Mouse (Mus musculus) heart, adult 11 months (tissue): Measurements from ENCODE around the gene Tra2a.
A peak's percentile ranks its signal among the peaks of the same experiment; 100 is the strongest.
"Not testable (repeated sequence)": the region's sequence is repeated elsewhere in the genome, so short reads cannot be mapped to it uniquely, and the experiment has no call there.

ENCODE experiments used
- DNase-seq: peaks from one replicate; pipeline ENCODE4 v3.0.0; 2022

Gene Tra2a

DNA sequence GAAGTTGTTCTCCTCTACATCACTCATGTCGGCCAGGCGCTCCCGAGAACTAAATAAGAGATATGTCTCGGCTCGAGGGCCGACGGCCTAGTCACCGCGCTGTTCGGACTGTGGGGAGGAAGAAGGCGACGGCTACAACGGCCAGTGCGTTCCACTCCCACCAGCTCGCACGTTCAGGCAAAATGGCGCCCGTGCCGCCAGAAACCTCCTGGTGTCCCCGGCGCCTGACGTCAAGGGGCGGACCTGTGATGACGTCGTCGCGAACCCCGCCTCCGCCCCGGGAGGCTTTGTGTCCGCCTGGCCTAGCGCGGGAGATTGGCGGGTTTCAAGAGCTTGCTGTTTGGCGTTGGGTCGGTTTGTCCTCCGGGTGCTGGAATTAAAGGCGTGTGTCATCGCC, at the start of gene Tra2a:
Gene Tra2a (minus strand): TSS at position 187 of the 397 bp plus-strand sequence.
- peak; percentile 100 for DNase-seq

DNA sequence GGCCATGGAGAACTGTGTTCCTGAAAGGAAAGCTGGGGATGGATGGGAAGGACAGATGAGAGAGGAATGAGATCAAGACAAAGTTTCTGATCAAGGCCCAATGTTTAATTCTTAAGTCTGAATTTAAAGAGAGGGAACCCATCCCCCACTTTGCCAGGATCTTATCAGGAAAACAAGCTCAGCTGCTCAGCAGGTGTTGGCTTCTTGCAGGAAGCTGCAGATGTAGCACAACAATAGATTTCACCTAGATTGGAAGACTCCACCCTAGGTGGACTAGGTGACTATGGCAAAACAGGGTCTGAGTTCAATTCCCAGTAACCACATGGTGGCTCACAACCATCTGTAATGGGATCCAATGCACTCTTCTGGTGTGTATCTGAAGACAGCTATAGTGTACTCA, 34.5 kb upstream of the Tra2a start:
- DNase-seq, result peak; percentile 50

- DNase-seq, result peak; percentile 96
Measured at GRCm38 (mm10) chr6:49282122-49282521, 18.3 kb upstream of the Tra2a start.

DNA sequence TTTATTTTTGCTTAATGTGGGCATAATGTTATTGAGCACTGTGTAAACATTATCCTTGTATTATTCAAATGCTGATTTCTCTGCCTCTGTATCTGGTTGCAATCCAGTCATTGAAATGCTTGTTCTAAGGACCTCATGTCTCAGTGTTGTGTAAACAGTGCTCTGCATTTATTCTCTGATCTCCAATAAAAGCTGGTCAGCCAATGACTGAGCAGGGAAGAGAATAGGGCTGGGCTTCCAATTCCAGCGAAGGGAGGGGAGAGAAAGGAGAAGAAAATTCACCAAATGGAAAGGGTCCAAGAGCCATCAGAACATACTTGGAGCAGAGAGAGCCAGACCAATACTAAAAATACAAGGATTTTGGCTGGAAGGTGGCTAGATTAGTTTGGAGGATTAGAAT, 17.1 kb upstream of the Tra2a start:
- peak; percentile 39 for DNase-seq

DNA sequence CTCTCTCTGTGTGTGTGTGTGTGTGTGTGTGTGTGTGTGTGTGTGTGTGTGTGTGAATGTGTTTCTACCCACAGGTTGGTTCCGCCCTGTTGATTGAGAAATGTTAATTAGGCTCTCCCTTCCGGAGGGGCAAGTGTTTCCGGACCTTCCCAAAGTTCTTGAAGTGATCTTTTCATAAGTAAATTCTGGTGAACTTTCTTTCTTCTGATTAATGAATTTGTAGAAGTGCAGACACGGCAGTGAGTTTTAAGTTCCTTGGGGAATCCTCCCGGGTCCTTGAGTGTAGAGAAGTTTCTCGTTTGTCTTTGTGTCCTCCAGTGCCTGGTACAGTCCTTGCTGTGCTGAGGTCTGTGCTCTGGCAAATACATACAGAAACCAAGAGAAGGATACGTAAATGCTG, 11.5 kb upstream of the Tra2a start:
- DNase-seq, result peak; percentile 14

DNA sequence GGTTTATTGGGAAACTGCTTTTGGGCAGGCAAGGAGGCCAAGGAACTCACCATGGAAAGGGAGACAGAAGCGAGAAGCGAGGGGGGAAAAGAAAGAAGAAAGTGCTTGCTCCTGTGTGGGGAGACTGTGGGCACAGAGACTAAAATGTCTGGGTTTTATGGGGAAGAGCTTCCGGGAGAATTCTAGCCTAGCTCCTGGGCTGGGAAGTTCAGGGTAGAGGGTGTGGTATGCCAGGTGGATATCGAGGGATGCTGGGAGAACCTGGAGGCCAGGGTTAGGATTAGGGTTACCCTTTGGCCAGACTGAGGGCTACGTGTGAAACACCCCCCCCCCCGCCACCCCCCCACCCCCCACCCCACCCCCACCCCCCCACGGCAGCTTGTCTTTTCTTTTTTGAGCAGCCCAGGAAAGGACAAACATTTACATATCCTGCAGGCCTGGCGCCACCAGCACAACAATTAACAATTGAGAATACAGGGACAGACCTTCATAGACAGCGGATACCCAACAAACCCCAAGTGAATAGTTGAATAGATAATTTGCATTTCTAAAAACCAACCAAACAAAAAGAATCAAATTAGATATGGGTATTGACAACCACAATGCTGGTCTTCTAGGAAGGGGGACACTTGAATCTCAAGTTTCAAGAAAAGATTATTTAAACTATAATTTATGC, 10.7 kb upstream of the Tra2a start:
- no peak for DNase-seq

GRCm38 (mm10) chr6:49273934-49274333, 10.1 kb upstream of the Tra2a start:
- no peak for DNase-seq

DNA sequence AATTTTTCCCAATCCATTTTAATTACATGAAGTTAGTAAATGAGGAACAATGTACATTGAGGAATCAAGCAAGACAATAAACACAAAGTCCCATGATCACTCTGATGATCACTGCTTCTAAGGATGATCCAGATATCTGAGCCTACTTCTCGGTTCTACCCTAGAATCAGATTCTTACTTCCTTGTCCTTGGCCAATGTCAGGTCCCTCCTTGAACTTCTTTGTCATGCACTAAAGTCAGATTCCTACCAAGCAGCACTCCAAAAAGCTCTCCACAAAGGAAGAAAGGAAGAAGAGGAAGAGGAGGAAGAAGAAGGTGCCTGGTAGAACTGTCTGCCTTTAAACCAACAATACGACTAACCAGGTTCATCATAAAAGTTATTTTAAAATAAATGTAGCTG, 9.0 kb upstream of the Tra2a start:
- DNase-seq, result no peak

DNA sequence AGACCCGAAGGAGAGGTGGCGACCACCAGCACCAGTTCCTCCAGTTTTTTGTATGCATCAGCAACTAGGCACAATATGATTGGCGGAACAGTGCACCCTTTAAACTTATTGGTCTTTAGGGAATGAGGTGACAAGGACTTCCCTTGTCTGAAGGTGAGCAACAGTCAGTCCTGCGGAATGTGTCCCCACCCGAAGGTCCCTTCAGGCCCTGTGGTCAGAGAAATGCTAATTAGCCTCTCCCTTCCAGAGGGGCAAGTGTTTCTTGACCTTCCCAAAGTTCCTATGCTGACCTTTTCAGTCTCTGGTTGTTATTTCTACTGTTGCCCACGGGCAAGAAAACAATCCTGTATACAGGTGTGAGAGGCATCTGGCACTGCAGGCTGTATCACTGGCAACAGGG, 8.0 kb upstream of the Tra2a start:
- DNase-seq, result peak; percentile 56

GRCm38 (mm10) chr6:49269923-49270322, 6.1 kb upstream of the Tra2a start:
- peak; percentile 43 for DNase-seq

- peak; percentile 93 for DNase-seq
Measured at GRCm38 (mm10) chr6:49269200-49269599, 5.4 kb upstream of the Tra2a start.

DNA sequence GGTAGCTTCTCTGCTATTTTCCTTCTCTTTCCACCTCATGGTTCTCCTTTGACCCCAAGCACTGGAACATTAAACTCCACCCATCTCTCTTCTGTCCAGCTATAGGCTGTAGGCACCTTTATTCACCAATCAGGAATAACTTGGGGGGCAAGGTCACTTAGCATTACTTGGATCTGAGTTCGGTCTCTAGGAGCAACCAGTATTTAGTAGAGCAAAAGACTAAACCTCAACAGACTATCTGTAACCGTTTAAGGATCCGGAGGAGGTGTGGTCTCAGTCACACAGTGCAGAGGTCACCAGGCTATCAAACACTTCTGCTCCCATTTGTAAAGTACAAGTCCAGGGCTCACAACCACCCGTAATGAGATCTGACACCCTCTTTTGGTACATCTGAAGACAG, 3.9 kb upstream of the Tra2a start:
- DNase-seq, result peak; percentile 58

GRCm38 (mm10) chr6:49265207-49265606, 1.4 kb upstream of the Tra2a start:
- not testable (repeated sequence) for DNase-seq

GRCm38 (mm10) chr6:49264446-49264845, 613 bp upstream of the Tra2a start:
- peak; percentile 83 for DNase-seq

GRCm38 (mm10) chr6:49263081-49263846, 569 bp downstream of the Tra2a start:
- DNase-seq, result no peak

- DNase-seq, result peak; percentile 76
Measured at GRCm38 (mm10) chr6:49262421-49262820, 1.4 kb downstream of the Tra2a start.

- DNase-seq, result no peak
Measured at GRCm38 (mm10) chr6:49259711-49260110, 4.1 kb downstream of the Tra2a start.

- peak; percentile 16 for DNase-seq
Measured at GRCm38 (mm10) chr6:49257880-49258279, 6.0 kb downstream of the Tra2a start.

DNA sequence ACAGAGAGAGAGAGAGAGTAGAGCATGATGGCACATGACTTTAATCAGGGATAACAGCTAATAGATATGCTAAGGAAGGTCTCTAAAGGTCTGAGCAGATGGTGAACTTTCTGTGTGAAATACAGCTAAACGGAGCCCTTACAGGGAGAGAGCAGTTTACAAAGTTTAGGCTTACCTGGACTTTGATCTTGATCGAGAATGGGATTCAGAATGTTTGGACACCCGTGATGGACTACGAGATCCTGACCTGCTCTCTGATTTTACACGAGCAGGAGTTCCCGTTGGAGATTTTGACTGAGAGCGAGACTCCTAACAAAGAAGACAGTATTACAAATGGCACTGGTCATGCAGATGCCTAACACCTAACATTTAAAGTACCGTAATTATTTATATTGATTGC, 11.6 kb downstream of the Tra2a start:
- peak; percentile 9 for DNase-seq

DNA sequence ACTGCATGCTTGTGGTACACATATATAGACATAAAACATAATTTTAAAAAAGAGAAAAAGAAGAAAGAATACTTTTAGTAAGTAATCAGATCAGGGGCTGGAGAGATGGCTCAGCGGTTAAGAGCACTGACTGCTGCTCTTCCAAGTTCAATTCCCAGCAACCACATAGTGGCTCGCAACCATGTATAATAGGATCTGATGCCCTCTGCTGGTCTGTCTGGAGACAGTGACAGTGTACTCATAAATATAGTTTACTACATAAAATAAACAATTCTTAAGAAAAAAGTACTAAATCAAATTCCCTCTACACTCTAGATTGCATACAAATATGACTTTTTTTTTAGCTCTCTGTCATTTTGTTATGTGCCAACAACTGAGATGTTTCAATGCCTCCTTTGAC, 12.6 kb downstream of the Tra2a start:
- peak; percentile 28 for DNase-seq

- peak; percentile 62 for DNase-seq
Measured at GRCm38 (mm10) chr6:49247246-49247645, 16.6 kb downstream of the Tra2a start.

DNA sequence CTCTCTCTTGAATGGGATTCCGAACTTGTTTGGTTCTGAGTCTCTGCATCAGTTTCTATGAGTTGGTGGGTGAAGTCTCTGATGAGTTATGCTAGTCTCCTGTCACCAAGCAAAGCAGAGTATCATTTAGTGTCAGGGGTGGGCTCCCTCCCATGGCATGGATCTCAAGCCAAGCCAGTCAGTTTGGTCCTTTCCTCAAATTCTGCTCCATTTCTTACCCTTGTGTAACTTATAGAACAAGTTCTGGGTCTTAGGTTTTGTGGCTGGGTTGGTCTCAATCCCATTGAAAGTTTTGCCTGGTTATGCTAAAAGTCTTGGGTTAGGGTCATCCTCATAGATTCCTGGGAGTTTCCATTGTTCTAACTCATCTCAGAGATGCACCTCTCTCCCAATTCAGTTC, 21.5 kb downstream of the Tra2a start:
- peak; percentile 61 for DNase-seq

- peak; percentile 41 for DNase-seq
Measured at GRCm38 (mm10) chr6:49241562-49241961, 22.3 kb downstream of the Tra2a start.

DNA sequence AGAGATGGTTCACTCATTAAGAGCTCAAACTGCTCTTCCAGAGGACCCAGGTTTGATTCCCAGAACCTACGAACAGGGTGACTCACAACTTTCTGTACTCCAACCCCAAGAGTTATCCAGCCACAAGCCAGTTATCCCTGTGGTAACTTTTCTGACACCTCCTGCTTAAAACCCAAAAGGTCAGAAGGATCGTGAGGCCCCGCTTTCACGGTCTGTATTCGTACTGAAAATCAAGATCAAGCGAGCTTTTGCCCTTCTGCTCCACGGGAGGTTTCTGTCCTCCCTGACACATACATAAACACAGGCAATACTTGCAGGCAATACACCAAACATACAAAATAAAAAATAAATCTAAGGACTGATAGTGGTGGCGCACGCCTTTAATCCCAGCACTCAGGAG, 27.5 kb downstream of the Tra2a start:
- peak; percentile 100 for DNase-seq

DNA sequence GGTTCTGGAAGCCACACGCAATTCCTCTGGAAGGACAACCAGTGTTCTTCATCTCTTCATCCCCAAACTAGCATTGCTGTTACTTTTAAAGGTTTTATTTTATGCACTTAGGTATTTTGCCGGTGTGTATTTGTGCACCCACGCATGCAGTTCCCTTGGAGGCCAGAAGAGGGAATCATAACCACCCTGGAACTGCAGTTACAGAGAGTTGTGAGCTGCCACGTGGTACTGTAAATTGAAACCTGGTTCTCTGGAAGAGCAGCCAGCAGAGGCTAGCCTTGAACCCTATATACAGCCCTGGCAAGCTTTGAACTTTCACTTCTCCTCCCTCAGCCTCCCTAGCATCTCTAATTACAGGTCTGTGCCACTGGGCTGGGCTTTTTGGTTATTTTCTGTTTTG, 30.5 kb downstream of the Tra2a start:
- DNase-seq, result no peak
